Mouse (Mus musculus): Measurements from ENCODE around the gene Platr17.

Platr17 gene

DNA sequence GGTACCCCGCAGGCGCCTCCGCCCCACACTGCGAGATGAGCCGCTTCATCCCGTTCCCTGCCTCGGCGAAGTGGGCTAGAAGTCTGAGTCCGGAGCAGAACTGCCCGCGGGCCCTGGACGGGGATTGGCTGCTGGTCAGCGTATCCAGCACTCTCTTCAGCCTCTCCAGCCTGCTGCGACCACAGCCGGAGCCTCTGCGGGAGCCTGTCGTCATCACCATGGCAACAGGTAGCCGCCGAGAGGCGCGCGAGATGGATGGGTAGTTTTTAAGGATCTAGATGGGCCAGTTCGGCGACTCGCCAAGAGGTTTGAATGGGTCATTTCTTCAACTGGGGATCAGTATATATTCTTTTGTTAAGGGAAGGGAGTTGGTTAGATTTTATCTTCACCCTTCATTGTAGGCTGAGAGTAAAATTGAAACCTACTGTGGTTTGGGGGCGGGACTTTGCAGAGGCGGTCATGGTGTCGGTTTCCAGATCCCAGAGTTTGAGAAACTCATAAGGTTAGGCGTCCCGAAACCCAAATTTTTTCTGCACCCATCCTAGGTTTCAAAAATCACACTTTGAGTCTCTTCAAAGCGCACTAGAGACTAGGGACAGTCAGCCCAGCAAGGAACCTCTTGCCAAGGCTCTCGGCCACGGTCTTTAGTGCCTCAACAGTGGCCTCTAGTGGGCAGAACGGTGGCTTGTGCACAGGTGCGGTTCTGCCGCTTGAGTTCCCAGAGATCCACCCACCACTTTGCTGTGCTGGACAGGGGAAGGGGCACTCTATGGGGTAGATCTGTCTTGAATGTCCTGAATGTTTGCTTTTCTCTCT is 15.6 kb downstream of the Platr17 start:
- DNase-seq: peak; percentile 90

DNA sequence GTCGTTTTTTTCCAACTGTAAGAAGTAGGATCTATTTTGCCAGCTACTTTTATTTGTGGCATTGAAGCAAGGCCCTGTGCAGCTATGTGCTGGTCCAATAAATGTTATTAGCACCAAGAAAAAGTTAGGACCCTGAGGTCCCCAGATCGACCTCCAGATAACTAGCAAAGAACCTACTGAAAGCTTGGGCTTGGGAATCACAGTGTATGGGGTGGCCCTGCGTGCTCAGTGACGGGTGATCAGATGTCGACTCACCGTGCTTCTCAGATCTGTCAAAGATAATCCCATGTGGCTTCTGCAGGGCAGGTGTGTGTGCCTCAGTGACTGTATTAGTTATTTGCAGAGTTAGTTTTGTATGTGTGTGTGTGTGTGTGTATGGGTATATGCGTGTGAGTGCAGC is 16.4 kb downstream of the Platr17 start:
- DNase-seq: peak; percentile 39

- no peak for DNase-seq
These were observed 19.8 kb downstream of the Platr17 start for GRCm38 (mm10) chr17:33924577-33925283.

DNA sequence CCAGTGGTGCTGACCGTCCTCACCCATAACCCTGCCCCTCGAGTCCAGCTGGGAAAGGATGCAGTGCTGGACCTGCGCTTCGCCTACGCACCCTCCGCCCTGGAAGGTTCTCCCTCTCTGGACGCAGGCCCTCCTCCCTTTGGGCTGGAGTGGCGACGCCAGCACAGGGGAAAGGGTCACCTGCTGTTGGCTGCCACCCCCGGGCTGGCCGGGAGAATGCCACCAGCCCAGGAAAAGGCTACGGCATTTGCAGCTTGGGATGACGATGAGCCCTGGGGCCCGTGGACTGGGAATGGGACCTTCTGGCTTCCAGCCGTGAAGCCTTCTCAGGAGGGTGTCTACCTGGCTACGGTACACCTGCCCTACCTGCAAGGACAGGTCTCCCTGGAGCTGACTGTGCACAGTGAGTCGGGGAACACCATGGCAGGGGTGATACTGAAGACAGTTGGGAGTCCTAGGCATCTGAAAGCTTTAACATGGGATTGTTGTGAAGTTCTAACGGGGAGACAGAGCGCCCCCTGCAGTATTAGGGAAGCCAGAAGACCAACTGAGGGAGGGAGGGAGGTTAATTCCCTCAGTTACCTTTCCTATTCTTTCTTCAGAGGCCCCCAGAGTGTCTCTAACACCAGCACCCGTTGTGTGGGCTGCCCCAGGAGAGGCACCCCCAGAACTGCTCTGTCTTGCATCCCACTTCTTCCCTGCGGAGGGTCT is 20.6 kb downstream of the Platr17 start:
- DNase-seq: no peak

- no peak for DNase-seq
These were observed 21.4 kb downstream of the Platr17 start for GRCm38 (mm10) chr17:33926207-33926932.

DNA sequence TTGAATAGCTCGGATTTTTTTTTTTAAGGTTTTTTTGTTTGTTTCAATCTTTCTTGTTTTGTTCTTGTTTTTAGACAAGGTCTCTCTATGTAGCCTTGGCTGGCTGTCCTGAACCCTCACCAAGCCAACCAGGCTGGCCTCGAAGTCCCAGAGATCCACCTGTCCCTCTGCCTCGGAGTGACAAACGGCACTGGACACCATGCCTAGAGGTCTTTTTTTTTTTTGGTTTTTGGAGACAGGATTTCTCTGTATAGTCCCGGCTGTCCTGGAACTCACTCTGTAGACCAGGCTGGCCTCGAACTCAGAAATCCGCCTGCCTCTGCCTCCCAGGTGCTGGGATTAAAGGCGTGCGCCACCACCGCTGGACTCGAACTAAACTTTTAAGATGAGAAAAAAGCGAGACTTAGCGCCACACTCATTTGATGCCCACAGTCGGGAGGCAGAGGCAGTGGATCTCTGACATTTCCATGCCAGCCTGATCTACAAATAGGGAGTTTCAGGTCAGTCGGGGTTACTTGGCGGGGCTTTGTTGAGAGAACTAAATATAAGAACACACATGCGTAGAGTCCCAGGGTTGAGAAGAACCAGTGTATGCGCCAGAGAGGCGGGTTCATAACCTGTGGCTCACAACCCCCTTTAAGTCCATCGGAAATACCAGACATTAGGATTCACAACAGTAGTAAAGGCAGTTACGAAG is 23.5 kb downstream of the Platr17 start:
- no peak for DNase-seq

DNA sequence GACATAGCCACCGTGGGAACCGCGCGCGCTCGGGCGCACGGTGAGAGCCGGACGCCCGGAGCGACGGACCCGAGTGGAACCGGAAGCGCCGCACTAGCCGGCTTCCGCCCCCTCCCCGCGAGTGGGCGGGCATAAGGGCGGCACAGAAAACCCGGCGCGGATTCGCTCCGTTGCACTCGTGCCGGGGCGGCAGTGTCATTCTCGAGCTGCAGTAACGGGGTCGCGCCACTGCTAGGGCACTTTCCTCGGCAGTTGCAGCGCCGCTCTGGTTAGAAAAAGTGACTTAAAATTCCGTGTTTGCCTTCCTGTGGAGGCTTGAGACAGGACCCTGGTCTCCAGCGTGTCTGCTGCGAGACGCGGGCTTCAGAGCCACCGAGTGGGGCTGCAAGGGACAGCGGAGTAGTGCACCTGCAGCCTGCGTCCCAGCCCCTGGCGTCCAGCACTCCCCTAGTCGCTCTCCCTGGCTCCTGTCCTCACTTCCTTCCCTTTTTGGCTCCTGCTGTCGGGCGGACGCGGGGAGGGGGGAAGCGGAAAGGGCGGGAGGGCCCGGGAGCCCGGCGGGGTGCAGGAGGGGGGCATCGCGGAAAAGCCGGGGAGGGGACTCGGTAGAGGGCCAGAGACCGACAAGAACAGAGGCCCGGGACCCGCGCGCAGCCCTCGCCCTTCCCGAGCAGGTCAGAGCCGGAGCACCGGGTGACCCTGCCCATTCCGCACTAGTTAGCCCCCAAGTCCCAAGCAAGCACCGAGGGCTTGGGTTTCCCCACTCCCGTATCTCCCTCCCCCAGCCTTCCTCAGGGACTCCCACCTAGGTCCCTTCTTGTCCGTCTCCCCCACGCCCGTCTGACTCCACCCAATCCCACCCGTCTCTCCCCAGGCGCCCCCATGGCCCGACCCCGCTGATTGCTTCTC is 24.7 kb downstream of the Platr17 start, which contains the start of gene Rgl2:
Rgl2 (plus strand) TSS at position 173 of the 909 bp plus-strand sequence.
- peak; percentile 92 for DNase-seq

GRCm38 (mm10) chr17:33930280-33931158 is 25.6 kb downstream of the Platr17 start:
- peak; percentile 83 for DNase-seq

DNA sequence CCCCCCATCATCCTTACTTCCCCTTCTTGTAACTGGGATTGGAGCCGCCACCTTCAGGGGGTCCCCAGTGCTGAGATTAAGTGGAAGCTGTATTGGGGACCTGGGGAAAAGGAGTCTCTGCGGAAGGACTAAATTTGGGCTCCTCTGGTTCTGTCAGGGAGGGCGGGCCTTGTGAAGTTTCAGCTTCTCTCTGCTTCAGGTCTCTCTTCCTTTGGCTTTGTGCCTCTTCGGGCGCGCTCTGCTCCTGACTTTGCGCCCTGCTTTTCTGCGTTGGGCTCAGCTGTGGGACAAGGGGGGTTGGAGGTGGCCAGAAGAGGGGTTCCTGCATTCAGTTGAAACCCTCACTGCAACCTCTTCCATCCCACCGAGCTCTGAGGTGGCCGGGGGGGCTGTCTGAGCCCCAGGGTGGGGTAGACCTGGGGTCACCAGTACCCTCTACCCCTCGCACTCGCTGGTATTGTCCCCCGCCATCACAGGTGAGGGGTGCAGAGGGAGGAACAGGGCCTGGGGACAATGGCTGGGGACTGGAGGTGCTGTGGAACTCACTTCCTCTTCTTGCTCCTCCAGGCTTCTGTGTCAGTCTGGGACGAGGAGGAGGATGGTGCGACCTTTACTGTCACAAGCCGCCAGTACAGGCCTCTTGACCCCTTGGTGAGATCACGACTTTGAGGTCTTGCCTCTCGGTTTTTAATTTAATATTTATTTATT is 26.4 kb downstream of the Platr17 start:
- no peak for DNase-seq

- DNase-seq: no peak
These were observed 27.0 kb downstream of the Platr17 start for GRCm38 (mm10) chr17:33931947-33932346.

DNA sequence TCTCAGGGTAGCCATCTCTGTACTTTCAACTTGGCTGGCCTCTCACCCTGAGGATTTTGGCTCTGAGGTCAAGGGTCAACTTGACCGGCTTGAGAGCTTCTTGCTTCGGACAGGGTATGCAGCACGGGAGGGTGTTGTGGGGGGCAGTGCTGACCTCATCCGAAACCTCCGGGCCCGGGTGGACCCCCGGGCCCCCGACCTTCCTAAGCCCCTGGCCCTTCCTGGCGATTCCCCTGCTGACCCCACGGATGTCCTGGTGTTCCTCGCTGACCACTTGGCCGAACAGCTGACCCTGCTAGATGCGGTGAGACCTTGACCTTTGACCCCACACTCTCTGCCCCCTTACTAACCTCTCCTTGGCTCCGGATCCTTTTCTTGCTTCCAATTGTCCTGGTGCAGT is 27.5 kb downstream of the Platr17 start:
- DNase-seq: no peak

- no peak for DNase-seq
These were observed 28.0 kb downstream of the Platr17 start for GRCm38 (mm10) chr17:33932970-33933369.

DNA sequence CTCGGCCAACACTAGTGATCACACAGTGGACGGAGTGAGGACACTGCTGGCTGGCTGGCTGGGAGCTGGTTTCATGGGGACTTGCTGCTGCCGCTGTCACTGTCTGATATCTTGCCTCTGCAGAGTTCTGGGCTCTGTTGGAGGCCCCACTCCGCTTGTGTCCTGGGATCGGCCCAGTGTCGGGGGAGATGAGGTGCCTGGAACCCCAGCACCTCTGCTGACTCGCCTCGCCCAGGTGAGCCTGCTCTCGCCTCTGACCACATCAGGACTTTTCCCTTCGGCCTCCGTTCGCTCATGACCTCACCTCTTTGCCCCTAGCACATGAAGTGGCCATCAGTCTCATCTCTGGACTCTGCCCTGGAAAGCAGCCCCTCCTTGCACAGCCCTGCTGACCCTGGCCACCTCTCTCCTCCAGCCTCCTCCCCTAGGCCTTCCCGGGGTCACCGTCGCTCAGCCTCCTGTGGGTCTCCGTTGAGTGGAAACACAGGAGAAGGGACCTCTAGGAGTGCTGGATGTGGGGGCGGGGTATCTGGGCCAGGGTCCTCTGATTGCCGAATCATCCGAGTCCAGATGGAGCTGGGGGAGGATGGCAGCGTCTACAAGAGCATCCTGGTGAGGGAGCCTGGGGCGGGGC is 30.6 kb downstream of the Platr17 start:
- DNase-seq: no peak

- DNase-seq: no peak
These were observed 32.1 kb downstream of the Platr17 start for GRCm38 (mm10) chr17:33936993-33937392.

- DNase-seq: no peak
These were observed 33.8 kb downstream of the Platr17 start for GRCm38 (mm10) chr17:33938783-33939182.

- peak; percentile 91 for DNase-seq
These were observed 35.4 kb downstream of the Platr17 start, which contains the start of the genes Pfdn6 and Wdr46 for GRCm38 (mm10) chr17:33940206-33940805. Gene Pfdn6 (minus strand): TSS chr17:33940343. Gene Wdr46 (plus strand): TSS chr17:33940660.

- DNase-seq: no peak
These were observed 36.0 kb downstream of the Platr17 start for GRCm38 (mm10) chr17:33940981-33941380.

DNA sequence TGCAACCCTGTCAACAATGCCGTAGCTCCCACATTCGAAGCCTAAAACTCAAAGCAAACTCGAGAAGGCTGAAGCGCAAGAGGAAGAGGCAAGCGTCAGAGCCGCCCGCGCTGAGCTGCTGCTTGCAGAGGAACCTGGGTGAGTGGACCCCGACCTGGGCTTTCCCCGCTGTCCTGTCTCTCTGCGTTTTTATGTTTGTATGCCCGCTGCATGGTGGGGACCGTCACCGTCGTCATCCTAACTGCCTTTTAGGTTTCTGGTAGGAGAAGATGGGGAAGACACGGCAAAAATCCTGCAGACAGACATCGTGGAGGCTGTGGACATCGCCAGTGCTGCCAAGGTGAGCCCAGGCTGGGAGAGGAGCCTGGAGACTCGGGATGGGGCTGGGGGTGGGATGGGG is 36.4 kb downstream of the Platr17 start:
- no peak for DNase-seq
